Mouse (Mus musculus) C2C12 (cell line): ENCODE measurements around the gene Kif16b. TPM values are rescaled to one million over a fixed set of nuclear protein-coding genes. Genes with fewer than 3 reads are reported as not detected.

Experiments
- H3K27me3 ChIP-seq: one replicate; pipeline ENCODE4 v1.6.1; 2011; ENCODE audit not compliant: control insufficient read depth, insufficient read depth, insufficient read length
- H3K36me3 ChIP-seq: one replicate; pipeline ENCODE4 v1.6.1; 2011; ENCODE audit not compliant: control insufficient read depth, insufficient read depth
- H3K4me3 ChIP-seq: one replicate; pipeline ENCODE4 v1.5.1; 2011; ENCODE audit warnings: mild to moderate bottlenecking, control low read depth; ENCODE audit not compliant: poor library complexity, insufficient read depth, severe bottlenecking
- H3K79me2 ChIP-seq: one replicate; pipeline ENCODE4 v1.6.1; 2011; ENCODE audit not compliant: control insufficient read depth, insufficient read depth
- H3K79me3 ChIP-seq: one replicate; pipeline ENCODE4 v1.6.1; 2011; ENCODE audit warnings: low read depth, control low read depth
- H3ac ChIP-seq: one replicate; pipeline ENCODE3; 2011; ENCODE audit warnings: low read depth; ENCODE audit not compliant: control insufficient read depth, insufficient read length
- CEBPB ChIP-seq: IDR thresholded peaks from one replicate; pipeline ENCODE4 v1.6.1; 2011; ENCODE audit warnings: low read depth, mild to moderate bottlenecking, control low read depth, moderate library complexity
- CTCF ChIP-seq: IDR thresholded peaks from one replicate; pipeline ENCODE4 v1.5.1; 2011; ENCODE audit not compliant: control insufficient read depth, insufficient read depth, insufficient read length
- FOSL1 ChIP-seq: IDR thresholded peaks from one replicate; pipeline ENCODE4 v1.8.0; 2011; ENCODE audit warnings: mild to moderate bottlenecking, low read length; ENCODE audit not compliant: poor library complexity, insufficient read depth, severe bottlenecking
- MAX ChIP-seq: IDR thresholded peaks from one replicate; pipeline ENCODE4 v1.6.1; 2011; ENCODE audit warnings: mild to moderate bottlenecking, control low read depth
- MYOD1 ChIP-seq: IDR thresholded peaks from one replicate; pipeline ENCODE4 v1.6.1; 2011; ENCODE audit warnings: low read depth; ENCODE audit not compliant: control insufficient read depth, insufficient read length
- MYOG ChIP-seq: IDR thresholded peaks from one replicate; pipeline ENCODE4 v1.6.1; 2011; ENCODE audit not compliant: control insufficient read depth, insufficient read length; ENCODE audit errors: extremely low read depth
- USF1 ChIP-seq: IDR thresholded peaks from one replicate; pipeline ENCODE4 v1.6.1; 2011; ENCODE audit warnings: low read depth, mild to moderate bottlenecking, control low read depth, moderate library complexity
- polyA plus RNA-seq: library from polyadenylated mRNA; unstranded; fragments of >200 nt; fragmentation: generic; extraction: Trizol; gene quantifications from one replicate; pipeline ENCODE4 v1.2.1, GENCODE M21; 2012; ENCODE audit warnings: missing spikeins

Kif16b gene
- polyA plus RNA-seq, 1 experiment = 2.2 TPM

- Histone ChIP-seq H3K36me3 (no peaks in the 10 kb centered on the region), H3K27me3 (no peaks in the 10 kb centered on the region), H3K79me2 (no peaks in the 10 kb centered on the region), H3ac (no peak overlapping the region), H3K79me3 (no peaks in the 10 kb centered on the region), H3K4me3 (no peak overlapping the region)
- TF ChIP-seq CTCF = no peak
- no peak for TF ChIP-seq FOSL1
- TF ChIP-seq MAX = no peak
- TF ChIP-seq CEBPB = no peak
- TF ChIP-seq MYOG = no peak
- TF ChIP-seq USF1 = no peak
- TF ChIP-seq MYOD1 = no peak
Observed at GRCm38 (mm10) chr2:142876636-142877035, 24.7 kb downstream of the Kif16b start.

- Histone ChIP-seq H3K79me3 (no peaks in the 10 kb centered on the region), H3K27me3 (no peaks in the 10 kb centered on the region), H3K4me3 (no peak overlapping the region), H3ac (no peak overlapping the region), H3K36me3 (no peaks in the 10 kb centered on the region), H3K79me2 (no peaks in the 10 kb centered on the region)
- TF ChIP-seq FOSL1 (no peak), MYOD1 (no peak), USF1 (no peak), MAX (no peak), MYOG (no peak)
Observed at GRCm38 (mm10) chr2:142875936-142876335, 25.4 kb downstream of the Kif16b start.

GRCm38 (mm10) chr2:142874562-142874961, 26.8 kb downstream of the Kif16b start:
- Histone ChIP-seq H3K27me3 (no peaks in the 10 kb centered on the region), H3K79me3 (no peaks in the 10 kb centered on the region), H3K4me3 (no peak overlapping the region), H3ac (no peak overlapping the region), H3K79me2 (no peaks in the 10 kb centered on the region), H3K36me3 (no peaks in the 10 kb centered on the region)
- TF ChIP-seq MYOD1 (no peak), USF1 (no peak), MYOG (no peak), CTCF (no peak), FOSL1 (no peak), CEBPB (no peak), MAX (no peak)

- Histone ChIP-seq H3K79me2 (no peaks in the 10 kb centered on the region), H3K79me3 (no peaks in the 10 kb centered on the region), H3K4me3 (no peak overlapping the region), H3ac (no peak overlapping the region), H3K27me3 (no peaks in the 10 kb centered on the region), H3K36me3 (no peaks in the 10 kb centered on the region)
- TF ChIP-seq USF1 (no peak), MYOG (no peak)
Observed at GRCm38 (mm10) chr2:142870055-142870454, 31.3 kb downstream of the Kif16b start.

GRCm38 (mm10) chr2:142867481-142867880, 33.9 kb downstream of the Kif16b start:
- Histone ChIP-seq H3K36me3 (no peaks in the 10 kb centered on the region), H3ac (no peak overlapping the region), H3K79me2 (no peaks in the 10 kb centered on the region), H3K79me3 (no peaks in the 10 kb centered on the region), H3K4me3 (no peak overlapping the region), H3K27me3 (no peaks in the 10 kb centered on the region)
- no peak for TF ChIP-seq CTCF
- no peak for TF ChIP-seq MYOG
- TF ChIP-seq CEBPB = no peak
- TF ChIP-seq FOSL1 = no peak
- TF ChIP-seq MYOD1 = no peak
- no peak for TF ChIP-seq MAX
- TF ChIP-seq USF1 = no peak

- Histone ChIP-seq H3K4me3 (no peak overlapping the region), H3K79me2 (no peaks in the 10 kb centered on the region), H3ac (no peak overlapping the region), H3K27me3 (no peaks in the 10 kb centered on the region), H3K36me3 (no peaks in the 10 kb centered on the region), H3K79me3 (no peaks in the 10 kb centered on the region)
- no peak for TF ChIP-seq CEBPB
- TF ChIP-seq MYOG = no peak
- no peak for TF ChIP-seq MYOD1
- no peak for TF ChIP-seq USF1
- TF ChIP-seq CTCF = no peak
Observed at GRCm38 (mm10) chr2:142860994-142861393, 40.3 kb downstream of the Kif16b start.
